Mouse (Mus musculus) inflammation-experienced regulatory T-cells (primary cell): ENCODE measurements around the gene Gabrg1. TPM values are rescaled to one million over a fixed set of nuclear protein-coding genes. Genes with fewer than 3 reads are reported as not detected.

Experiments
- polyA plus RNA-seq, 2 experiments: library from polyadenylated mRNA; unstranded; fragments of 100-300 nt; shearing (Covaris generic); gene quantifications; one replicate each; pipeline ENCODE4 v1.2.1; 2017

Gabrg1 gene
- polyA plus RNA-seq = under 1 TPM; 0.06 to 0.40 TPM

GRCm38 (mm10) chr5:70842192-70843095 is at the start of gene Gabrg1:
Gabrg1 (minus strand) TSS chr5:70842617.

